Mouse (Mus musculus) G1E (cell line): Measurements from ENCODE around the gene Kyat1.

Experiments used
- CTCF ChIP-seq: IDR thresholded peaks from 2 replicates; pipeline ENCODE4 v1.5.1; 2012; ENCODE audit warnings: low read depth, low read length, inconsistent platforms, mixed read lengths
- GATA1 ChIP-seq: IDR thresholded peaks from 2 replicates; pipeline ENCODE4 v1.6.1; 2012; ENCODE audit warnings: borderline replicate concordance, low read length, inconsistent platforms, mixed read lengths
- GATA2 ChIP-seq: IDR thresholded peaks from 2 replicates; pipeline ENCODE4 v1.6.1; 2012; ENCODE audit warnings: low read depth, low read length, inconsistent platforms, borderline replicate concordance
- POLR2AphosphoS5 ChIP-seq: IDR thresholded peaks from 2 replicates; pipeline ENCODE4 v1.6.1; 2012; ENCODE audit warnings: low read depth, low read length, inconsistent platforms; ENCODE audit not compliant: insufficient replicate concordance
- TAL1 ChIP-seq: conservative IDR thresholded peaks from 2 replicates; pipeline ENCODE4 v1.6.1; 2012; ENCODE audit warnings: low read depth, low read length, inconsistent platforms, mixed read lengths

DNA sequence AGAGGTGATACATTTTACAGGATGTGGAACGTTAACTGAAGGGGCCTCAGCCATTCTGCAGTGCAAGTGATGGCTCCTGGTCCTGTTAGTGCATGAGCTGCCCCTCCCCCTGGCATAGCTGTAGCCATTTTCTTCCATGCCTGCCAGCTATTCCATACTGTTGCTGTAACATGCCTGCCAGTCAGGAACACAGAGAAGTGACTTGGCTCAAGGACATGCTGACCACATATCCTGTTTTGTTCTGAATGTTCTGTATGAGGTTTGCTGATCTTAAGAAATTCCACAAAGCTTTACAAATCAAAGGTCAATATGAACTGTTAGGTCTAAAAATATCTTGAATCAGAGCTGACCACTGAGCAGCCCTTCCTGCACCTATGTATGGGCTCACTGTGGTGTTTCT, 7.3 kb upstream of the Kyat1 start:
- TF ChIP-seq CTCF = no peak
- TF ChIP-seq POLR2AphosphoS5 = no peak
- no peak for TF ChIP-seq GATA1
- TF ChIP-seq GATA2 = no peak
- TF ChIP-seq TAL1 = no peak
